Mouse (Mus musculus) left cerebral cortex, postnatal 25 days (tissue): ENCODE results near the gene Psmd9. TPM values are rescaled to one million over a fixed set of nuclear protein-coding genes. Genes with fewer than 3 reads are reported as not detected.

ENCODE experiments used
- DNase-seq, 2 experiments: peaks; one replicate each; pipeline ENCODE4 v3.0.0; 2022; ENCODE audit warnings: low spot score in 2 of 2, mixed read lengths in 1 of 2
- intact Hi-C: fragments of 180-260 bp; cut with DNase I; formaldehyde crosslinking; loops from one replicate; pipeline ENCODE4 v1.15.1; 2025
- total RNA-seq, 2 experiments: library from RNA; stranded (reverse); gene quantifications; 2 replicates each; pipeline ENCODE4 v1.2.3; 2021

Psmd9 gene
- total RNA-seq, 2 experiments from 2014 or later: 26.2 to 27.7 TPM

DNA sequence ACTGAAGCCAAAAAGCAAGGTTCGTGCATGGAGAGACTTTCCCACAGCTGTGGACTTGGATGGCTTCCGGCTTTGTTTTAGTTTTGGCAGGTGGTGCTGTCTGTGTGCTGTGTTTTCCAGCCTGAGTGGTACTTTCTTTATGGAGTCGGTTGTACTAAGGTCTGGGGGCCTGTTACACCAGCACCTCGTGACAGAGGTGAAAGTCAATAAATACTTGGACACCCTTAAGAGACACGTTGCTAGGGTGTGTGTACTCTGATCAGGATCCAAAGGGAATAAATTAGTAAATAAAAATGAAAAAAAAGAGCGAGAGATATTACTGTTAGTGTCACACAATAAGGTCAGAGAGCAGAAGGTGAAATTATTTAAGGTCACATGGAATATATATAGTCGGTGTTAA lies 57.6 kb downstream of the Psmd9 start:
- intact Hi-C loops: loop anchor here (5.0 kb wide), 2 partner anchors 155 to 170 kb away; no protein-coding TSS in a partner anchor

GRCm38 (mm10) chr5:123227762-123228523 lies 58.7 kb downstream of the Psmd9 start:
- DNase-seq: peak; percentile 94 to 98
- intact Hi-C loops: loop anchor here (5.0 kb wide), 2 partner anchors 156 to 171 kb away; no protein-coding TSS in a partner anchor

More for the DNA sequence above, 57.6 kb downstream of the Psmd9 start:
- DNase-seq: no peak

- intact Hi-C loops: loop anchor here (5.0 kb wide), 2 partner anchors 156 to 171 kb away; no protein-coding TSS in a partner anchor
- no peak for DNase-seq
These were observed 59.3 kb downstream of the Psmd9 start for GRCm38 (mm10) chr5:123228524-123228922.

DNA sequence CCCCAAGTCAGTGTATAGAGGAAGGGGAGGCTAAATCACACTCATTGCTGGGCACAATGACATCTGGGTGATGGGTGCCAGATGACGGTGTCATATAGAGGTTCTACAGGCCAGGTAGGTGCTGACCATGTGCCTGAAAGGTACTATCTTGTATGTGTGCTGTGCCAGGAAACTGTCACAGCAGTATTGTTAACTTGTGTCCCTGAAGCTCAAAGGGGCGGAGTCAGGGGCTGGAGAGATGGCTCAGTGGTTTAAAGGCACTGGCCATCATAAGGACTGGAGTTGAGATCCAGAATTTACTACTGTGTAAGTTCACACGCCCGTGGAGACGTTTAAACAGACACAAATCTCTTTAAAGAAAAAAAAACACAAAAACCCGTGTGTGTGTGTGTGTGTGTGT lies 60.1 kb downstream of the Psmd9 start:
- DNase-seq: no peak
- intact Hi-C loops: loop anchor here (5.0 kb wide), 2 partner anchors 157 to 172 kb away; no protein-coding TSS in a partner anchor

DNA sequence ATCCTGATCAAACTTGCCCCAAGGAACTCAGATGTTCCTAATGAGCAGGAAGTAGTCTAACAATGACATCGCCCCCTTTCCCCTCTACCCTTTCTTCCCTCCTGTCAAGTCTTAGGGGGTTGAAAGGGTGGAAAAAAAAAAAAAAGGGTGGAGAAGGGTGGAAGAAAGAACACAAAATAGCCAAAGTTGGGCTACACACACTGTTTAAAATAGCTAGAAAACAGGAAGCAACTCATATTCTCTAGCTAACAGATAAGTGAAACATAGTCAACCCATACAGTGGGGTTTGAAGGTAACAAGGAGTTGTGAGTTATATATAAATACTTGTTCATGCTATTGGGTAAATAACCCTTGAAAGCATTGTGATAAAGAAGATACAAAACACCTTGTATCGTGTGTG lies 63.0 kb downstream of the Psmd9 start:
- intact Hi-C loops: no loop called here
- DNase-seq: no peak

- intact Hi-C loops: no loop called here
These were observed 66.5 kb downstream of the Psmd9 start for GRCm38 (mm10) chr5:123235731-123236130.

GRCm38 (mm10) chr5:123236426-123236825 lies 67.2 kb downstream of the Psmd9 start:
- intact Hi-C loops: no loop called here
- peak; percentile 39 to 61 for DNase-seq

More at GRCm38 (mm10) chr5:123235731-123236130, 66.5 kb downstream of the Psmd9 start:
- DNase-seq: peak in 1 of 2 experiments; percentile 38

DNA sequence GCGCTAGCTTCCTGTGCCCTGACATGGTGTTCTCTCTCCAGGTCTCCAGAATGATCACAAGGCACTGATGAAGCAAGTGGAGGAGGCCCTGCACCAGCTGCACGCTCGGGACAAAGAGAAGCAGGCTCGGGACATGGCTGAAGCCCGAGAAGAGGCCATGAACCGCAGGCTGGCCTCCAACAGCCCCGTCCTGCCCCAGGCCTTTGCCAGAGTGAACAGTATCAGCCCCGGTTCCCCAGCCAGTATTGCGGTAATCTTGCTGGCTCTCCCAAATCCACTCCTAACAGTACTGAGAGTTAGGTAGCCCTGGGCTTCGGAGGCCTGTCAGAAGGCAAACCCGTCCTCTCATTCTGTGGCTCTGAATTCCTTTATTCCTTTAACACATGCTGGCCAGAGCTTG lies 70.3 kb downstream of the Psmd9 start:
- no peak for DNase-seq
- intact Hi-C loops: no loop called here

- DNase-seq: peak; percentile 31 to 49
- intact Hi-C loops: no loop called here
These were observed 76.3 kb downstream of the Psmd9 start for GRCm38 (mm10) chr5:123245518-123245917.

- no peak for DNase-seq
- intact Hi-C loops: loop anchor here (5.0 kb wide), 3 partner anchors 116 to 246 kb away; no protein-coding TSS in a partner anchor
These were observed 82.2 kb downstream of the Psmd9 start for GRCm38 (mm10) chr5:123251390-123251789.

- intact Hi-C loops: loop anchor here (5.0 kb wide), 3 partner anchors 115 to 245 kb away; no protein-coding TSS in a partner anchor
- peak; percentile 90 to 96 for DNase-seq
These were observed 82.6 kb downstream of the Psmd9 start, which contains the start of gene Wdr66 for GRCm38 (mm10) chr5:123251834-123252233. Wdr66 (plus strand) TSS chr5:123252102.

DNA sequence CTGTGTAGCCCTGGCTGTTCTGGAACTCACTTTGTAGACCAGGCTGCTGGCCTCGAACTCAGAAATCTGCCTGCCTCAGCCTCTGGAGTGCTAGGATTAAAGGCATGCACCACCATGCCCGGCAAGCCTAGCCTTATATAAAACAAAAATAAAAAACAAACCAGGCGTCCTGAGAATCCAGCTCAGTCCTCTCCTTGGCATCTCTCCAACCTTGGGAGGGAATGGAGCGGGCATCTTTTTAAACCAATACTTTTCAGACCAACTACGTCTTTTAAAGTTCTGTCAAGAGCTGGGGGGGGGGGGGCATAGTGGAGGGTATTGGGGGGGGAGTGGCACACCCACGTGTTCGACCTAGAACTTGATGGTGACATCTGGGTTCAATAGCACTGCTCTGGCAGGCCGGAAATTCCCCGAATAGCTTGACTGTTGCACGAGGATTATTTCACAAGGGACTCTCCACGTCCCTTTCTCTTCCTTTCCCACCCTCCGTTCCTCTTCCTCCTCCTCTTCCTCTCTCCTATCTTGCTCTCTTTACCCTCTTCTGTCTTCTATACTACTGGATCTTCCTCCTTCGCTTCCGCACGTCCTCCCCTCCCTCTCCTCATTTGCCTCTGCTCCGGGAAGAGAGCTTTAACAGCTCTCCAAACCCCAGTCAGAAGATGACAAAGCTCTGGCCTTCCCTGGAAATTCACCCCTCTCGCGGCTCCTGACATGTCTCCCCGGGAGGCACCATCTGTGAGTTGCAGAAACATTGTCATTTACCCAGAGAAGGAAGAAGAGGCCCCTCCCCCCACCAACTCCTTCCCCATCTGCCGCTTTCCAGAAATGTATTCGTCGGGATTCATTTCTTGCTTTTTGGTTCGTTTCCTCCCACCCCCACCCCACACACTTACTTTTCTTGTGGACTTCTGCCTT lies 87.9 kb downstream of the Psmd9 start:
- intact Hi-C loops: loop anchor here (1.0 to 5.0 kb wide), 2 partner anchors 70 to 87 kb away; no protein-coding TSS in a partner anchor
- DNase-seq: peak; percentile 77 to 95

- intact Hi-C loops: loop anchor here (5.0 kb wide), 1 partner anchor 68 kb away; no protein-coding TSS in a partner anchor
- DNase-seq: peak in 1 of 2 experiments; percentile 30
These were observed 89.8 kb downstream of the Psmd9 start for GRCm38 (mm10) chr5:123258990-123259389.

DNA sequence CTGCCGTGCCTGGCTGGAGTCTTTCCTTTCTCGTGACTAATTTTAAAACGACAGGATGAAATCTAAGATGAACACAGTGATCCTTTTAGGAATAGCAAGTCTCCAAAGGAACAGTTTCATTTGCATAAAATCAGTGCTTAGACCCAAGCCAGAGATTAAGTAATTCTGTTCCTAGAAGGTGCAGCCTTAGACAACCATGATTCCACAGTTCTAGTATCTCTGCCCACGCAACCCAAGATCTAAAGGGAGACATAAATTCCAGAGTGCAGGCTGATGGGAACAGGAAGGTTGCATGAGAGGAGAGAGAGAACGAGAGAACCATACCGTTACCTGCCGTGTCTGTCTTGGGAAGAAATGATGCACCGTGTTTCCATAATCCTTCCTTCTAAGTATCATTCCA lies 91.5 kb downstream of the Psmd9 start:
- peak in 1 of 2 experiments; percentile 67 for DNase-seq
- intact Hi-C loops: no loop called here

DNA sequence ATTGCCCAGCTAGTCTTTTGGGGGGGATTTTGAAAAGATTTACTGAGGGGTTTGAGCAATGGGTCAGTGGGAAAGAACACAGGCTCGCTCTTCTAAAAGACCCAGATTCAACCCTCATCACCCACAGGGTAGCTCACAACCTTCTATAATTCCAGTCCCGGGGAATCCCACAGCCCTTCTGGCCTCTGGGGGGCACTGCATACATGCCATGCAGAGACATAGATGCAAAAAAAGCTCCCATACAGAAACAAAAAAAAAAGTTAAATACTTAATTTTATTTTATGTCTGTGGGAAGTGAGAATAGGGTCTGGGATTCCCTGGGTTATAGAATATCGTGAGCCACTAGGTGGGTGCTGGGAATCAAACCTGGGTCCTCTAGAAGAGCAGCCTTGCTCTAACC lies 97.7 kb downstream of the Psmd9 start:
- intact Hi-C loops: no loop called here

DNA sequence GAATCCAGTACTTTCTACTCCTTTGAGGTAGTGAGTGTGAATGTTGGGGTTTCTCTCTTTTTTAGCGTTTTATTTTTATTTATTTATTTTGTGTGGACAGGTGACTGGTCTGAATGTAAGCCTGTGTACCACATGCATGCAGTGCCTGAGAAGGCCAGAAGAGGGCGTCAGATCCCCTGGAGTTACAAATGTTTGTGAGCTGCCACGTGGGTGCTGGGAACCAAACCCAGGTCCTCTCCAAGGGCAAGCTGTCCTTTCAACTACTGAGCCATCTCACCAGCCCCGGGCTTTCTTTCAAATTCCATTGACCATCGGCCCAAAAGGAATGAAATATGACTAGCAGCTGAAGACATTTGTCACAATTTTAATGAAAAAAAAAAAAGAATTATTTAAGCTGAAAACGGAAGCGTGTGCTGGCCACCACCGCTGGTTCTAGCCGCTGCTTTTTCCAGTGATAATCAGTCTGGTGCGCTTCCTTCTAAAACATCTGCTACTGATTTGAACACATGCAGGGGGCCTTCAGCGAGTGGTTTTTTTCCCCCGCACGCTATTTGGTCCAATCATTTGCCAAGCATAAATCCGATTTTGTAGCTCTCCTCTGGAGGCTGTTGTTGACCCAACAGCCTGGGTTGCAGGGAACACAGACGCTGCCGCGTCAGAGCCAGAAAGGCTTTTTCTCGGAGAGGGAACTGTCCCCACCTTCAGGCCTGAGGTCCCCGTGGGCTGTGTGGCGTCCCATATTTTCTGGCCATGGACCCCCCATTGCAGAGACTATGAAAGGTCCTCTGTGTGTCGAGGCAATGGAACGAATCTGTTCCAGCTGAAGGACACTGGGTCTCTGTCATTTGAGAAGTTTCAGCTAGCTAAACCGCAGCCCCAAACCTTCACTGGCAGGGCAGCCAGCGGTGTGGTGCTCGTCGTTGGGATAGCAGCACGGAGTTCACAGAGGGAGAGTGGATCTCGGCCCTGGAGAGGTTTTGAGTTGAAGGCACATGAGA lies 99.6 kb downstream of the Psmd9 start:
- no peak for DNase-seq
- intact Hi-C loops: no loop called here

More for the DNA sequence above, 97.7 kb downstream of the Psmd9 start:
- no peak for DNase-seq

DNA sequence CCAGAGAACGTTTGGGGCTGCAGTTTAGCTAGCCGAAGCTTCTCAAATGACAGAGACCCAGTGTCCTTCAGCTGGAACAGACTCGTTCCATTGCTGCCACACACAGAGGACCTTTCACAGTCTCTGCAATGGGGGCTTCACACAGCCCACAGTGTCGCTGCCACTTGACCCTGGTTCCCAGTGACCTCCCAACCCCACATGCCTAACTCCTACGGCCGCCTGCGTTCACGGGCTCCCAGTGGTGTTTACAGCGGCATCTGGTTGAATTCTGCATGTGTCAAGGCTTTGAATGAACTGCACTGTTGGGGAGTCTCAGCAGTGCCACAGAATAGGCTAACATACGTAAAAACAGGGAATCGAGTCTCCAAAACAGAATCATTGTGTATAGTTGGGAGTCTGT lies 101.7 kb downstream of the Psmd9 start:
- intact Hi-C loops: no loop called here
- DNase-seq: no peak

DNA sequence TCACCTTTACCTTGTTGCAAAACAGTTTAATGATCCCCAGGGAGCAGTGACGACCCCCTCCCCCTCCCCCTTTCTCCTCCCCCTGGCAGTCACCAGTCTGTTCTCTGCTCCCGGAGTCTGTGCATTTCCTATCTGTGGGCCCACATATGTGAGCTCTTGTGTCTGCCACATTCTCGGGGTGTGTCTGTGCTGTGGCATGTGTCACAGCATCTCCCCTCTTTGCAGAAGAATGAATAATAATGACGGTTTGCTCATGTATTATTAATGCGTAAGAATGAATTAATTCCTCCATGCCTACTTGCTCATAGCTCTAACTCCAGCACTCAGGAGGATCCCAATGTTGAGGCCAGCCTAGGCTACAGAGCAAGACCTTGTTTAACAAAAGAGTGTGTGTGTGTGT lies 103.7 kb downstream of the Psmd9 start:
- intact Hi-C loops: no loop called here
- no peak for DNase-seq
